Mouse (Mus musculus): ENCODE measurements around the gene Lgmn. TPM values are rescaled to one million over a fixed set of nuclear protein-coding genes. Genes with fewer than 3 reads are reported as not detected.

The Lgmn gene
- total and polyA plus RNA-seq, 3 experiments, result 2.2 to 8.0 TPM; not detected in 1

GRCm38 (mm10) chr12:102461177-102461576 lies 21.6 kb upstream of the Lgmn start (continued):
- TF ChIP-seq USF2 (IDR thresholded peaks at IDR 0.05; ENCODE audit: borderline replicate concordance in 1 of 2, insufficient read depth in 1 of 2, low read depth in 1 of 2, low read length in 2 of 2) (no peak), ZNF384 (IDR thresholded peaks at IDR 0.05; ENCODE audit: low read depth, low read length) (peak; percentile 63), BHLHE40 (IDR thresholded peaks at IDR 0.05; ENCODE audit: borderline replicate concordance, low read depth, low read length) (no peak), E2F4 (IDR thresholded peaks at IDR 0.05; ENCODE audit: borderline replicate concordance, low read depth, low read length) (no peak), ZMIZ1 (IDR thresholded peaks at IDR 0.05; ENCODE audit: low read depth, low read length) (no peak), ELF1 (IDR thresholded peaks at IDR 0.05; ENCODE audit: low read depth, low read length) (no peak), ETS1 (IDR thresholded peaks at IDR 0.05; ENCODE audit: low read depth, low read length) (no peak), MXI1 (IDR thresholded peaks at IDR 0.05; ENCODE audit: low read depth, low read length) (no peak)

- Histone ChIP-seq H3K27me3 (ENCODE audit: control insufficient read depth in 1 of 2, insufficient read depth in 2 of 2, low read length in 2 of 2) (no peaks in the 10 kb centered on the region; a peak in 1 of 4 replicates), H3K27ac (ENCODE audit: control insufficient read depth, low read depth, low read length) (no peak overlapping the region), H3K79me2 (ENCODE audit: control insufficient read depth, insufficient read depth, low read length, poor library complexity) (no peaks in the 10 kb centered on the region), H3K9me3 (replicated peaks; ENCODE audit: insufficient read depth, low read length) (no peaks in the 10 kb centered on the region), H3K4me1 (ENCODE audit: control insufficient read depth in 1 of 2, insufficient read depth in 2 of 2, low read length in 2 of 2) (peaks cover 0 to 9% of the 10 kb centered on the region in 2 experiments; a peak in 3 of 4 replicates), H3K36me3 (ENCODE audit: control insufficient read depth in 1 of 2, insufficient read depth in 2 of 2, low read length in 2 of 2) (peaks cover 0 to 8% of the 10 kb centered on the region in 2 experiments; a peak in 2 of 4 replicates), H3K4me3 (ENCODE audit: control insufficient read depth in 1 of 2, insufficient read depth in 1 of 2, low read depth in 2 of 2, low read length in 2 of 2) (no peak overlapping the region), H3K9ac (ENCODE audit: control insufficient read depth, low read depth, low read length, poor library complexity, severe bottlenecking) (no peak overlapping the region)
- TF ChIP-seq CTCF (IDR thresholded peaks at IDR 0.05 in 2 of 3, conservative IDR thresholded peaks at IDR 0.05 in 1 of 3; ENCODE audit: control insufficient read depth in 1 of 3, insufficient read depth in 1 of 3, low read depth in 2 of 3, low read length in 3 of 3, poor library complexity in 1 of 3, severe bottlenecking in 1 of 3), result no peak
- TF ChIP-seq MAZ (IDR thresholded peaks at IDR 0.05; ENCODE audit: low read depth, low read length), result no peak
- no peak for TF ChIP-seq RAD21 (IDR thresholded peaks at IDR 0.05; ENCODE audit: low read depth, low read length)
- TF ChIP-seq HCFC1 (IDR thresholded peaks at IDR 0.05; ENCODE audit: low read depth, low read length), result no peak
- no peak for TF ChIP-seq ELF1 (IDR thresholded peaks at IDR 0.05; ENCODE audit: low read depth, low read length)
- TF ChIP-seq SMC3 (IDR thresholded peaks at IDR 0.05; ENCODE audit: low read depth, low read length), result no peak
- no peak for TF ChIP-seq UBTF (IDR thresholded peaks at IDR 0.05; ENCODE audit: borderline replicate concordance, insufficient read depth, low read depth, low read length)
- TF ChIP-seq CHD1 (IDR thresholded peaks at IDR 0.05; ENCODE audit: low read depth, low read length), result no peak
- no peak for TF ChIP-seq KAT2A (conservative IDR thresholded peaks at IDR 0.05; ENCODE audit: low read depth, low read length)
- TF ChIP-seq ZNF384 (IDR thresholded peaks at IDR 0.05; ENCODE audit: low read depth, low read length), result no peak
- DNase-seq (ENCODE audit: low read depth, low spot score), result no peak
Measured at GRCm38 (mm10) chr12:102460014-102460413, 20.4 kb upstream of the Lgmn start.

GRCm38 (mm10) chr12:102456467-102457193 lies 17.0 kb upstream of the Lgmn start:
- H3K79me2 ChIP-seq (ENCODE audit: control insufficient read depth, insufficient read depth, low read length, poor library complexity), result no peaks in the 10 kb centered on the region
- no peak overlapping the region for H3K4me3 ChIP-seq (ENCODE audit: control insufficient read depth in 1 of 2, insufficient read depth in 1 of 2, low read depth in 2 of 2, low read length in 2 of 2)
- H3K4me1 ChIP-seq (ENCODE audit: control insufficient read depth in 1 of 2, insufficient read depth in 2 of 2, low read length in 2 of 2), result peaks cover 0 to 13% of the 10 kb centered on the region in 2 experiments; a peak in 3 of 4 replicates
- H3K36me3 ChIP-seq (ENCODE audit: control insufficient read depth in 1 of 2, insufficient read depth in 2 of 2, low read length in 2 of 2), result peaks cover 0 to 12% of the 10 kb centered on the region in 2 experiments; a peak in 2 of 4 replicates
- H3K9ac ChIP-seq (ENCODE audit: control insufficient read depth, low read depth, low read length, poor library complexity, severe bottlenecking), result no peak overlapping the region
- TF ChIP-seq TBP (IDR thresholded peaks at IDR 0.05; ENCODE audit: low read depth, low read length) (no peak), TCF12 (IDR thresholded peaks at IDR 0.05; ENCODE audit: low read depth, low read length) (no peak), GATA1 (IDR thresholded peaks at IDR 0.05; ENCODE audit: low read depth, low read length) (peak; percentile 73), TAL1 (IDR thresholded peaks at IDR 0.05; ENCODE audit: low read length) (no peak), SIN3A (IDR thresholded peaks at IDR 0.05; ENCODE audit: low read length) (0 out of 2 replicates have a peak, but pooled peaks have one; percentile 26), ZNF384 (IDR thresholded peaks at IDR 0.05; ENCODE audit: low read depth, low read length) (peak; percentile 78)
- no peaks in the 10 kb centered on the region for H3K27me3 ChIP-seq (ENCODE audit: control insufficient read depth in 1 of 2, insufficient read depth in 2 of 2, low read length in 2 of 2)
- H3K27ac ChIP-seq (ENCODE audit: control insufficient read depth, low read depth, low read length), result no peak overlapping the region
- peak; percentile 56 for DNase-seq (ENCODE audit: low read depth, low spot score)
- no peaks in the 10 kb centered on the region for H3K9me3 ChIP-seq (replicated peaks; ENCODE audit: insufficient read depth, low read length)

Data from MEL (cell line).